In genomic region chr17:34142456-34143010, GRCm38 (mm10) we compare ENCODE assay signal across 14 mouse cellular contexts. TPM values are rescaled to one million over a fixed set of nuclear protein-coding genes. Genes with fewer than 3 reads are reported as not detected.
DNase-seq lines count a peak whose midpoint lies in the region; ATAC-seq and TF ChIP-seq lines count a peak whose summit lies in the region.
"Had no signal": no experiment of that assay in that cellular context is flagged by ENCODE, and none has a peak within 500 bp of the region (broad histone marks: within the 10 kb centered on the region; RNA-seq: fewer than 3 reads in every experiment).

No protein-coding gene starts in this region.

- H3K36me3 ChIP-seq in heart, embryonic 15.5 days = no peaks in the 10 kb centered on the region
- no peaks in the 10 kb centered on the region for H3K36me3 ChIP-seq in liver, embryonic 15.5 days (replicated peaks)
- H3K36me3 ChIP-seq in liver, embryonic 12.5 days = no peaks in the 10 kb centered on the region
- H3K36me3 ChIP-seq in MEL (ENCODE audit: control insufficient read depth in 1 of 2, insufficient read depth in 2 of 2, low read length in 2 of 2) (peaks cover 0 to 20% of the 10 kb centered on the region in 2 experiments; a peak in 2 of 4 replicates), macrophage (ENCODE audit: inconsistent target) (peaks cover 9% of the 10 kb centered on the region; the same call in 1 of the 2 replicates)
- H3K36me3 ChIP-seq in hindbrain, embryonic 14.5 days (replicated peaks; ENCODE audit: control insufficient read depth, insufficient read depth) = no peaks in the 10 kb centered on the region
- H3K36me3 ChIP-seq: forebrain, embryonic 10.5 days; neural tube, embryonic 15.5 days had no signal

- WGBS in heart, embryonic 15.5 days = 60% methylated on average over 7 of the region's 7 CpGs
- WGBS in liver, embryonic 15.5 days (ENCODE audit: insufficient replicate concordance) = 43% methylated on average over 7 of the region's 7 CpGs
- 56% methylated on average over 7 of the region's 7 CpGs for WGBS in liver, embryonic 12.5 days (ENCODE audit: insufficient replicate concordance)
- WGBS in macrophage (ENCODE audit: missing documents) = 4% methylated on average over 7 of the region's 7 CpGs
- 80% methylated on average over 7 of the region's 7 CpGs for WGBS in hindbrain, embryonic 14.5 days

- no peak overlapping the region for H3K4me3 ChIP-seq in heart, embryonic 15.5 days
- H3K4me3 ChIP-seq in liver, embryonic 15.5 days (replicated peaks) = no peak overlapping the region
- H3K4me3 ChIP-seq in liver, embryonic 12.5 days = no peak overlapping the region
- peak overlapping the region; percentile 30 to 40 for H3K4me3 ChIP-seq in MEL (ENCODE audit: control insufficient read depth in 1 of 2, insufficient read depth in 1 of 2, low read depth in 2 of 2, low read length in 2 of 2)
- no peak overlapping the region for H3K4me3 ChIP-seq in macrophage (ENCODE audit: inconsistent target)
- H3K4me3 ChIP-seq in hindbrain, embryonic 14.5 days (replicated peaks; ENCODE audit: low read length) = no peak overlapping the region
- H3K4me3 ChIP-seq: forebrain, embryonic 10.5 days; neural tube, embryonic 15.5 days had no signal

- H3K27ac ChIP-seq in heart, embryonic 15.5 days = peak overlapping the region; percentile 5; the same call in 1 of the 2 replicates
- peak overlapping the region; percentile 46; the same call in 1 of the 2 replicates for H3K27ac ChIP-seq in liver, embryonic 15.5 days (replicated peaks)
- H3K27ac ChIP-seq in liver, embryonic 12.5 days = no peak overlapping the region
- H3K27ac ChIP-seq in MEL (ENCODE audit: control insufficient read depth, low read depth, low read length) (peak overlapping the region; percentile 71), macrophage (peak overlapping the region; percentile 79)
- no peak overlapping the region for H3K27ac ChIP-seq in hindbrain, embryonic 14.5 days
- H3K27ac ChIP-seq: forebrain, embryonic 10.5 days; liver, embryonic 14.5 days; neural tube, embryonic 15.5 days had no signal

- H3K9ac ChIP-seq in heart, embryonic 15.5 days = no peak overlapping the region
- no peak overlapping the region for H3K9ac ChIP-seq in liver, embryonic 15.5 days
- no peak overlapping the region for H3K9ac ChIP-seq in liver, embryonic 12.5 days
- peak overlapping the region; percentile 44 for H3K9ac ChIP-seq in MEL (ENCODE audit: control insufficient read depth, low read depth, low read length, poor library complexity, severe bottlenecking)
- H3K9ac ChIP-seq in hindbrain, embryonic 14.5 days = no peak overlapping the region
- H3K9ac ChIP-seq: liver, embryonic 14.5 days; neural tube, embryonic 15.5 days had no signal

- TF ChIP-seq CTCF in MEL (IDR thresholded peaks at IDR 0.05 in 2 of 3, conservative IDR thresholded peaks at IDR 0.05 in 1 of 3; ENCODE audit: control insufficient read depth in 1 of 3, insufficient read depth in 1 of 3, low read depth in 2 of 3, low read length in 3 of 3, poor library complexity in 1 of 3, severe bottlenecking in 1 of 3) = no peak

- H3K79me2 ChIP-seq in MEL (ENCODE audit: control insufficient read depth, insufficient read depth, low read length, poor library complexity) (no peaks in the 10 kb centered on the region), macrophage (ENCODE audit: inconsistent target) (no peaks in the 10 kb centered on the region)

- ATAC-seq in heart, embryonic 15.5 days (replicated peaks; ENCODE audit: insufficient number of reproducible peaks, insufficient read depth, low FRiP score, low read depth) = no peak
- ATAC-seq in liver, embryonic 15.5 days (ENCODE audit: insufficient read depth) = no peak
- no peak for ATAC-seq in liver, embryonic 12.5 days
- ATAC-seq in hindbrain, embryonic 14.5 days (ENCODE audit: low FRiP score) = no peak

- peaks cover 14% of the 10 kb centered on the region for H3K4me1 ChIP-seq in heart, embryonic 15.5 days (replicated peaks)
- H3K4me1 ChIP-seq in liver, embryonic 15.5 days (replicated peaks) = peaks cover 26% of the 10 kb centered on the region
- peaks cover 14% of the 10 kb centered on the region for H3K4me1 ChIP-seq in liver, embryonic 12.5 days
- peaks cover 19 to 36% of the 10 kb centered on the region in 2 experiments for H3K4me1 ChIP-seq in MEL (ENCODE audit: control insufficient read depth in 1 of 2, insufficient read depth in 2 of 2, low read length in 2 of 2)
- H3K4me1 ChIP-seq in hindbrain, embryonic 14.5 days (replicated peaks; ENCODE audit: control insufficient read depth, insufficient read depth, low read length) = peaks cover 10% of the 10 kb centered on the region; the same call in 1 of the 2 replicates

- intact Hi-C loops in heart, postnatal 25 days (cut with DNase I) = no loop called here

- DNase-seq in heart, postnatal 25 days (ENCODE audit: low spot score) = no peak
- DNase-seq in MEL (ENCODE audit: low read depth, low spot score) = no peak
- DNase-seq in spleen, postnatal 4 days (ENCODE audit: low spot score in 2 of 2) = no peak
- DNase-seq in hindbrain, embryonic 14.5 days (ENCODE audit: low spot score) = no peak
- DNase-seq: cerebellum, adult 9-11 months; right cerebral cortex, adult 18-20 months had no signal

- no peak overlapping the region for H3K4me2 ChIP-seq in heart, embryonic 15.5 days
- H3K4me2 ChIP-seq in liver, embryonic 15.5 days = peak overlapping the region; percentile 30; the same call in 1 of the 2 replicates
- no peak overlapping the region for H3K4me2 ChIP-seq in liver, embryonic 12.5 days
- no peak overlapping the region for H3K4me2 ChIP-seq in hindbrain, embryonic 14.5 days (replicated peaks)
- H3K4me2 ChIP-seq: neural tube, embryonic 15.5 days had no signal

- TF ChIP-seq EP300 in MEL (IDR thresholded peaks at IDR 0.05; ENCODE audit: low read depth in 1 of 2, low read length in 2 of 2) = 0 out of 4 replicates have a peak, but pooled peaks of 1 of the 2 experiments have one; percentile 2

- no peak for TF ChIP-seq POLR2A in MEL (IDR thresholded peaks at IDR 0.05; ENCODE audit: control insufficient read depth in 1 of 2, insufficient read depth in 1 of 2, low read depth in 1 of 2, low read length in 2 of 2, poor library complexity in 1 of 2)

- TF ChIP-seq RAD21 in MEL (IDR thresholded peaks at IDR 0.05; ENCODE audit: low read depth, low read length) = no peak

- H3K9me3 ChIP-seq in heart, embryonic 15.5 days (replicated peaks) = no peaks in the 10 kb centered on the region
- no peaks in the 10 kb centered on the region for H3K9me3 ChIP-seq in liver, embryonic 15.5 days (replicated peaks)
- H3K9me3 ChIP-seq in liver, embryonic 12.5 days (replicated peaks) = no peaks in the 10 kb centered on the region
- no peaks in the 10 kb centered on the region for H3K9me3 ChIP-seq in MEL (replicated peaks; ENCODE audit: insufficient read depth, low read length)
- H3K9me3 ChIP-seq in hindbrain, embryonic 14.5 days (ENCODE audit: control insufficient read depth, low read length) = no peaks in the 10 kb centered on the region
- H3K9me3 ChIP-seq: forebrain, embryonic 10.5 days; neural tube, embryonic 15.5 days had no signal

- H3K27me3 ChIP-seq in heart, embryonic 15.5 days = peaks cover 48% of the 10 kb centered on the region
- H3K27me3 ChIP-seq in liver, embryonic 15.5 days = peaks cover 46% of the 10 kb centered on the region
- peaks cover 45% of the 10 kb centered on the region for H3K27me3 ChIP-seq in liver, embryonic 12.5 days (replicated peaks)
- no peaks in the 10 kb centered on the region for H3K27me3 ChIP-seq in MEL (ENCODE audit: control insufficient read depth in 1 of 2, insufficient read depth in 2 of 2, low read length in 2 of 2)
- peaks cover 40% of the 10 kb centered on the region for H3K27me3 ChIP-seq in hindbrain, embryonic 14.5 days (ENCODE audit: control insufficient read depth, insufficient read depth, low read length)

RNA-seq across cellular contexts. Expression of gene H2-DMb2, which starts 0.6 kb away (rescaled TPM):
- 0.69 and 2.5 TPM in 2 replicates for polyA plus RNA-seq in heart, embryonic 15.5 days (2015; fragmentation: Nextera tagmentation; extraction: Ambion mirVana)
- 1 to 10 TPM in 1 of 2 experiments, under 1 TPM in 1; 0.91 to 1.6 TPM for total RNA-seq in heart, postnatal 25 days (2021)
- 0.54 and 1.0 TPM in 2 replicates for polyA plus RNA-seq in liver, embryonic 15.5 days (2015; fragmentation: Nextera tagmentation; extraction: Ambion mirVana)
- polyA plus RNA-seq in liver, embryonic 12.5 days (2016; fragmentation: Nextera tagmentation; extraction: Ambion mirVana) = 0.30 and 0.35 TPM in 2 replicates
- total RNA-seq in MEL (2012; rRNA removed) = 0.77 and 0.82 TPM in 2 replicates
- polyA plus RNA-seq in MEL (2012; ENCODE audit: insufficient read depth in 1 of 2, insufficient read length in 2 of 2, low read depth in 1 of 2, low replicate concordance in 2 of 2, missing spikeins in 1 of 2) (1 to 10 TPM in 1 of 2 experiments, not detected in 1; 1.5 TPM), macrophage (2018) (1.2 to 2.2 TPM (median 1.8 TPM) in 3 replicates)
- total RNA-seq in macrophage (2018; cell fraction: chromatin; rRNA removed) = 1 to 10 TPM in 14 of 26 experiments, under 1 TPM in 3, not detected in 9; 0.70 to 4.6 (median 1.7) TPM
- 1 to 10 TPM in 25 of 26 experiments, under 1 TPM in 1; 0.99 to 2.2 (median 1.5) TPM for total RNA-seq in macrophage (2018; cell fraction: cytosol; rRNA removed)
- 1 to 10 TPM in 14 of 26 experiments, under 1 TPM in 9, not detected in 3; 0.40 to 3.0 (median 1.3) TPM for total RNA-seq in macrophage (2018; cell fraction: nucleus; rRNA removed)
- 0.16 TPM in 1 of 2 replicates, not detected in the other for polyA plus RNA-seq in hindbrain, embryonic 14.5 days (2014; fragmentation: Nextera tagmentation; extraction: Ambion mirVana)
- polyA plus RNA-seq: C2C12 had no signal

RNA-seq across cellular contexts. Expression of gene H2-DMb1, which starts 10.3 kb away (rescaled TPM):
- polyA plus RNA-seq in heart, embryonic 15.5 days (2015; fragmentation: Nextera tagmentation; extraction: Ambion mirVana) = 0.34 and 3.2 TPM in 2 replicates
- total RNA-seq in heart, postnatal 25 days (2021) = 1 to 10 TPM; 1.1 to 1.3 TPM
- polyA plus RNA-seq in liver, embryonic 15.5 days (2015; fragmentation: Nextera tagmentation; extraction: Ambion mirVana) = 1.6 and 1.7 TPM in 2 replicates
- 0.21 and 0.45 TPM in 2 replicates for polyA plus RNA-seq in liver, embryonic 12.5 days (2016; fragmentation: Nextera tagmentation; extraction: Ambion mirVana)
- total RNA-seq in MEL (2012; rRNA removed) = not detected in 2 replicates
- polyA plus RNA-seq in MEL (2012; ENCODE audit: insufficient read depth in 1 of 2, insufficient read length in 2 of 2, low read depth in 1 of 2, low replicate concordance in 2 of 2, missing spikeins in 1 of 2) = under 1 TPM in 1 of 2 experiments, not detected in 1; 0.67 TPM
- 10 to 100 TPM in 8 of 26 experiments, 1 to 10 TPM in 18; 1.2 to 20.1 (median 8.1) TPM for total RNA-seq in macrophage (2018; cell fraction: chromatin; rRNA removed)
- total RNA-seq in macrophage (2018; cell fraction: cytosol; rRNA removed) = 10 to 100 TPM; 27.0 to 79.7 (median 49.7) TPM
- 10 to 100 TPM; 11.2 to 50.6 (median 30.8) TPM for total RNA-seq in macrophage (2018; cell fraction: nucleus; rRNA removed)
- polyA plus RNA-seq in macrophage (2018) = 26.4 to 54.6 TPM (median 34.2 TPM) in 3 replicates
- polyA plus RNA-seq in hindbrain, embryonic 14.5 days (2014; fragmentation: Nextera tagmentation; extraction: Ambion mirVana) = 0.72 and 0.76 TPM in 2 replicates
- polyA plus RNA-seq: C2C12 had no signal

RNA-seq across cellular contexts. Expression of gene Brd2, which starts 20.1 kb away (rescaled TPM):
- 59.0 and 77.7 TPM in 2 replicates for polyA plus RNA-seq in heart, embryonic 15.5 days (2015; fragmentation: Nextera tagmentation; extraction: Ambion mirVana)
- 10 to 100 TPM; 72.9 to 75.8 TPM for total RNA-seq in heart, postnatal 25 days (2021)
- 37.8 and 40.1 TPM in 2 replicates for polyA plus RNA-seq in liver, embryonic 15.5 days (2015; fragmentation: Nextera tagmentation; extraction: Ambion mirVana)
- 59.9 and 66.1 TPM in 2 replicates for polyA plus RNA-seq in liver, embryonic 12.5 days (2016; fragmentation: Nextera tagmentation; extraction: Ambion mirVana)
- total RNA-seq in MEL (2012; rRNA removed) = 97.2 and 99.5 TPM in 2 replicates
- polyA plus RNA-seq in MEL (2012; ENCODE audit: insufficient read depth in 1 of 2, insufficient read length in 2 of 2, low read depth in 1 of 2, low replicate concordance in 2 of 2, missing spikeins in 1 of 2) (100 to 1,000 TPM; 189 to 252 TPM), macrophage (2018) (130 to 435 TPM (median 155 TPM) in 3 replicates)
- 1,000 to 10,000 TPM in 10 of 26 experiments, 100 to 1,000 TPM in 16; 551 to 1,905 (median 901) TPM for total RNA-seq in macrophage (2018; cell fraction: chromatin; rRNA removed)
- 100 to 1,000 TPM; 172 to 417 (median 260) TPM for total RNA-seq in macrophage (2018; cell fraction: cytosol; rRNA removed)
- total RNA-seq in macrophage (2018; cell fraction: nucleus; rRNA removed) = 1,000 to 10,000 TPM in 5 of 26 experiments, 100 to 1,000 TPM in 21; 415 to 1,213 (median 670) TPM
- polyA plus RNA-seq in hindbrain, embryonic 14.5 days (2014; fragmentation: Nextera tagmentation; extraction: Ambion mirVana) = 133 and 136 TPM in 2 replicates

RNA-seq across cellular contexts. Expression of gene H2-DMa, which starts 23.2 kb away (rescaled TPM):
- 6.0 and 13.6 TPM in 2 replicates for polyA plus RNA-seq in heart, embryonic 15.5 days (2015; fragmentation: Nextera tagmentation; extraction: Ambion mirVana)
- 1 to 10 TPM; 3.7 to 4.5 TPM for total RNA-seq in heart, postnatal 25 days (2021)
- 6.4 TPM in 2 replicates for polyA plus RNA-seq in liver, embryonic 15.5 days (2015; fragmentation: Nextera tagmentation; extraction: Ambion mirVana)
- polyA plus RNA-seq in liver, embryonic 12.5 days (2016; fragmentation: Nextera tagmentation; extraction: Ambion mirVana) = 3.1 and 4.3 TPM in 2 replicates
- total RNA-seq in MEL (2012; rRNA removed) = 26.1 and 38.3 TPM in 2 replicates
- polyA plus RNA-seq in MEL (2012; ENCODE audit: insufficient read depth in 1 of 2, insufficient read length in 2 of 2, low read depth in 1 of 2, low replicate concordance in 2 of 2, missing spikeins in 1 of 2) (10 to 100 TPM in 1 of 2 experiments, not detected in 1; 38.7 TPM), macrophage (2018) (19.1 to 57.0 TPM (median 47.3 TPM) in 3 replicates)
- 10 to 100 TPM; 26.4 to 64.6 (median 44.4) TPM for total RNA-seq in macrophage (2018; cell fraction: chromatin; rRNA removed)
- 10 to 100 TPM; 21.2 to 68.5 (median 39.5) TPM for total RNA-seq in macrophage (2018; cell fraction: cytosol; rRNA removed)
- 100 to 1,000 TPM in 6 of 26 experiments, 10 to 100 TPM in 20; 42.2 to 142 (median 72.5) TPM for total RNA-seq in macrophage (2018; cell fraction: nucleus; rRNA removed)
- polyA plus RNA-seq in hindbrain, embryonic 14.5 days (2014; fragmentation: Nextera tagmentation; extraction: Ambion mirVana) = 19.2 and 20.2 TPM in 2 replicates

RNA-seq across cellular contexts. Expression of gene Tap1, which starts 44.8 kb away (rescaled TPM):
- 2.4 and 8.0 TPM in 2 replicates for polyA plus RNA-seq in heart, embryonic 15.5 days (2015; fragmentation: Nextera tagmentation; extraction: Ambion mirVana)
- 1 to 10 TPM; 3.9 to 5.5 TPM for total RNA-seq in heart, postnatal 25 days (2021)
- polyA plus RNA-seq in liver, embryonic 15.5 days (2015; fragmentation: Nextera tagmentation; extraction: Ambion mirVana) = 4.2 and 4.8 TPM in 2 replicates
- polyA plus RNA-seq in liver, embryonic 12.5 days (2016; fragmentation: Nextera tagmentation; extraction: Ambion mirVana) = 2.3 and 2.6 TPM in 2 replicates
- total RNA-seq in MEL (2012; rRNA removed) = 24.6 and 30.7 TPM in 2 replicates
- polyA plus RNA-seq in MEL (2012; ENCODE audit: insufficient read depth in 1 of 2, insufficient read length in 2 of 2, low read depth in 1 of 2, low replicate concordance in 2 of 2, missing spikeins in 1 of 2) (10 to 100 TPM in 1 of 2 experiments, not detected in 1; 46.6 TPM), macrophage (2018) (42.0 to 121 TPM (median 79.2 TPM) in 3 replicates)
- 100 to 1,000 TPM in 16 of 26 experiments, 10 to 100 TPM in 10; 40.1 to 681 (median 309) TPM for total RNA-seq in macrophage (2018; cell fraction: chromatin; rRNA removed)
- 100 to 1,000 TPM in 17 of 26 experiments, 10 to 100 TPM in 9; 52.5 to 419 (median 174) TPM for total RNA-seq in macrophage (2018; cell fraction: cytosol; rRNA removed)
- total RNA-seq in macrophage (2018; cell fraction: nucleus; rRNA removed) = 100 to 1,000 TPM; 107 to 833 (median 459) TPM
- polyA plus RNA-seq in hindbrain, embryonic 14.5 days (2014; fragmentation: Nextera tagmentation; extraction: Ambion mirVana) = 2.2 and 2.6 TPM in 2 replicates

Comparison
In these comparisons a context has a peak if more than half of its experiments do, and no peak if none do; other contexts are left out.
1. H3K27ac ChIP-seq: peak in heart, embryonic 15.5 days (single experiment), liver, embryonic 15.5 days (single experiment), MEL (single experiment) and macrophage (single experiment); none in liver, embryonic 12.5 days (single experiment) and hindbrain, embryonic 14.5 days (single experiment).
2. H3K4me3 ChIP-seq: peak in MEL (2 of 2); none in heart, embryonic 15.5 days (single experiment), liver, embryonic 15.5 days (single experiment), liver, embryonic 12.5 days (single experiment), macrophage (single experiment) and hindbrain, embryonic 14.5 days (single experiment).